Mouse (Mus musculus) stomach, embryonic 14.5 days (tissue): ENCODE data around the gene Slc16a1. TPM values are rescaled to one million over a fixed set of nuclear protein-coding genes. Genes with fewer than 3 reads are reported as not detected.
"Not testable (repeated sequence)": the region's sequence is repeated elsewhere in the genome, so short reads cannot be mapped to it uniquely, and the experiment has no call there.

ENCODE experiments used
- ATAC-seq: fragments of 200-750 bp; cut with Nextera tagmentation; 2 replicates; pipeline ENCODE4 v1.8.0; 2017; ENCODE audit warnings: low read depth, moderate TSS enrichment; ENCODE audit not compliant: insufficient number of reproducible peaks, insufficient read depth, low FRiP score
- H3K27ac ChIP-seq: fragments of 300-500 bp; sonication (generic); 2 replicates; pipeline ENCODE4 v1.5.1; 2014; ENCODE audit warnings: mild to moderate bottlenecking, low read length, moderate library complexity, mixed read lengths
- H3K27me3 ChIP-seq: fragments of 300-500 bp; sonication (generic); 2 replicates; pipeline ENCODE4 v1.6.1; 2014; ENCODE audit warnings: low read length, control low read depth, mixed read lengths; ENCODE audit not compliant: control insufficient read depth, insufficient read depth
- H3K36me3 ChIP-seq: fragments of 300-500 bp; sonication (generic); 2 replicates; pipeline ENCODE4 v1.6.1; 2014; ENCODE audit warnings: mild to moderate bottlenecking, control low read depth, low read length, moderate library complexity, mixed read lengths; ENCODE audit not compliant: control insufficient read depth, insufficient read depth
- H3K4me1 ChIP-seq: fragments of 300-500 bp; sonication (generic); 2 replicates; pipeline ENCODE4 v1.6.1; 2014; ENCODE audit warnings: low read length, control low read depth, mixed read lengths; ENCODE audit not compliant: control insufficient read depth, insufficient read depth
- H3K4me2 ChIP-seq: fragments of 300-500 bp; sonication (generic); replicated peaks from 2 replicates; pipeline ENCODE4 v1.6.1; 2014; ENCODE audit warnings: low read depth, low read length, control low read depth
- H3K4me3 ChIP-seq: fragments of 300-500 bp; sonication (generic); 2 replicates; pipeline ENCODE4 v1.5.1; 2014; ENCODE audit warnings: low read depth, low read length, control low read depth
- H3K9ac ChIP-seq: fragments of 300-500 bp; sonication (generic); replicated peaks from 2 replicates; pipeline ENCODE4 v1.6.1; 2014; ENCODE audit warnings: low read depth, mild to moderate bottlenecking, control low read depth, low read length, moderate library complexity, mixed read lengths
- H3K9me3 ChIP-seq: fragments of 300-500 bp; sonication (generic); 2 replicates; pipeline ENCODE4 v1.6.1; 2016; ENCODE audit warnings: low read depth, low read length, control low read depth; ENCODE audit not compliant: control insufficient read depth
- WGBS: fragments of 180-500 bp; shearing (Covaris S2); extraction: QIAGEN DNeasy Blood & Tissue Kit; methylation state at CpG from one replicate; pipeline ENCODE4 v1.1.7; 2014; 5-methylcytosine and 5-hydroxymethylcytosine counted together
- polyA plus RNA-seq: library from polyadenylated mRNA; unstranded; fragments of >200 nt; fragmentation: Nextera tagmentation; extraction: Ambion mirVana; gene quantifications from 2 replicates; pipeline ENCODE4 v1.2.1, GENCODE M21; 2014

Gene Slc16a1
- polyA plus RNA-seq, 1 experiment from 2014 or later, result 23.8 TPM

DNA sequence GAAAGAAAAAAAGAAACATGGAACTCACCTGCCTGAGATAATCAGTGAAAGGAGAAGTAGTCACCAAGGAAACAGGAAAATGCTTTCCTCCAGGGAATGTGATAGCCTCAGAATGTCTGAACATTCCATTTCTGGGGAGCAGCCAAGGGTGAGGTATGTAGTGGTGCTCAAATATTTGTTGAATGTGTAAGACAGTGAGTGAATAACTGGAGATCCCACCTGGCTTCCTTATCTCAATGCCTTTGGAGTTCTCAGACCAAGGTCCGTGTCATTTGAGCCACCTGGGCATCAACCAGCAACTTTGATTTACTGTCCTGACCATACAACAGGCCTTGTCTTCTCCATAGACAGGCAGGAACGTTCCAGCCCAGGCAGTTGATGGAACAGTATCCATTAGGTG lies 68.0 kb downstream of the Slc16a1 start:
- 71% methylated on average over 2 of the region's 2 CpGs for WGBS
- H3K4me1 ChIP-seq, result 0 out of 2 replicates have a peak, but pooled peaks cover 4% of the 10 kb centered on the region
- H3K9me3 ChIP-seq, result no peaks in the 10 kb centered on the region

DNA sequence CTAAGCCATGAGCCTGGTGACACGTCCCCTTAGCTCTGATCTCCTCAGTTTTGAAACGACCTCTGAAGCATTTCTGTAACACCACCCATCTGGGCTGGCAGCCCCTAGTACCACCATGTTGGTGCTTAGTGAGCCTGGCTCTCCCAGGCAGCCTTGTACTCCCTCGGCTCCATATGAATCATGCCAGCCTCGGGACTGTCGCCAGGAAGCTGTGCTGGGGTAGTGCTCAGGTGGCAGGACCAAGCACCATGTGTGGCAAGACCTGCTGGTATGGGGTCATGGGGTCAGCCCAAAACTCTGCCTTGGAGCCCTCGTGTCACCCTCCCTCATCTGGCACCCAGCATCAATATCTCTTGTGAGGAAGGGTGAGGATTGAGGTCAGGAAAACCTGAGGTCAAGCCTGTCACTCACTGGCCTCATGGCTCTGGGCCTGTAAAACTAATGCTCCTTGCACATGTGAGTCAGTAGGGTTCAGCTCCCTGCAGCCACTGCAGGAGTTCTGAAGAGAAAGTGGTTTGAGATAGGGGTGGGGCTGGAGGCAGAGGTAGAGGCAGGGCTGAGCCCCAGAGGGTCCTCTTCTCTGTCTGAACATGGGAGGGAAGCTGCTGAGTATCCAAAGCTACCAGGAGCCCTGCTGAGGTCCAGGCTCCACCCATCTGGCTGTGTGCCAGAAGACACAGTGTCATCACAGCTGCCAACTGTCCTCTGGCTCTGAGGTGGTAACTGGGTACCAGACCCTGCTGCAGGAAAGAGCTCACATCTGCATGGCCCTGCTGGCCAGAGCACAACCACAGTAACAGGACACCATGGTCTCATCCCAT lies 68.7 kb downstream of the Slc16a1 start:
- H3K9me3 ChIP-seq, H3K9ac ChIP-seq, H3K27ac ChIP-seq, H3K4me1 ChIP-seq, H3K27me3 ChIP-seq, H3K4me3 ChIP-seq, H3K36me3 ChIP-seq, H3K4me2 ChIP-seq: not testable (repeated sequence)
- 71% methylated on average over 6 of the region's 6 CpGs for WGBS
- ATAC-seq, result peak; percentile 66; the same call in 1 of the 2 replicates

More for the DNA sequence above, 68.0 kb downstream of the Slc16a1 start:
- no peak overlapping the region for H3K4me3 ChIP-seq
- no peak overlapping the region for H3K27ac ChIP-seq
- H3K36me3 ChIP-seq, result no peaks in the 10 kb centered on the region
- H3K4me2 ChIP-seq, result no peak overlapping the region
- H3K27me3 ChIP-seq, result no peaks in the 10 kb centered on the region
- no peak for ATAC-seq
- no peak overlapping the region for H3K9ac ChIP-seq

GRCm38 (mm10) chr3:104707772-104708144 lies 69.3 kb downstream of the Slc16a1 start:
- H3K4me3 ChIP-seq, H3K27me3 ChIP-seq, H3K36me3 ChIP-seq, H3K27ac ChIP-seq, H3K4me1 ChIP-seq, H3K4me2 ChIP-seq, H3K9ac ChIP-seq, H3K9me3 ChIP-seq: not testable (repeated sequence)
- peak; percentile 20; the same call in 1 of the 2 replicates for ATAC-seq
- 44% methylated on average over 1 of the region's 1 CpGs for WGBS

Other genes with a start within 250 kb of the Slc16a1 start
- gene Lrig2, start 126.8 kb upstream of the Slc16a1 start, polyA plus RNA-seq, result 25.3 and 25.7 TPM in 2 replicates
- 3.0 and 4.0 TPM in 2 replicates for gene Ppm1j, start 142.4 kb downstream of the Slc16a1 start, polyA plus RNA-seq
- not detected in 2 replicates for gene Fam19a3, start 143.2 kb downstream of the Slc16a1 start, polyA plus RNA-seq
- gene Rhoc, start 149.7 kb downstream of the Slc16a1 start, polyA plus RNA-seq, result 163 and 170 TPM in 2 replicates
- 68.6 and 74.7 TPM in 2 replicates for gene Mov10, start 179.9 kb downstream of the Slc16a1 start, polyA plus RNA-seq
- 34.5 and 50.6 TPM in 2 replicates for gene St7l, start 225.3 kb downstream of the Slc16a1 start, polyA plus RNA-seq
- gene Capza1, start 225.8 kb downstream of the Slc16a1 start, polyA plus RNA-seq, result 196 and 202 TPM in 2 replicates